Comparison of ENCODE assay signal across 10 mouse cellular contexts in the genomic region with DNA sequence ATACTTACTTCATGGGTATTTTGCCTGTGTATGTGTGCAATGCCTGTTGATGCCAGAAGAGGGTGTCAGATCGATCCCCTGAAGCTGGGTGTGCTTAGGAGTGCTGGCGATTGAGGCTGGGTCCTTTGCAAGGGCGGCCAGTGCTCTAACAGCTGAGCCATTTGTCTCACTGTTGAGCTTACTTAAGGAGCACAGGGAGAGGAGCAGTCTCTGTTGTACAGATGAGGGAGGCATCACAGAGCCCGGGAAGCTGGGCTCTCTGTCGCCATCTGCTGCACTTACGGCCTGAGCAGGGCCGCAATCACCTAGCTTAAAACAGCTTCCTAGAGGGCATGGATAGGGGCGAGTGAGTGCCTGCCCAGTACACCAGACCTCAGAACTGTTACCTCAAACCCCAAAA. TPM values are rescaled to one million over a fixed set of nuclear protein-coding genes. Genes with fewer than 3 reads are reported as not detected.
DNase-seq lines count a peak whose midpoint lies in the region; ATAC-seq and TF ChIP-seq lines count a peak whose summit lies in the region.
"Had no signal": no experiment of that assay in that cellular context is flagged by ENCODE, and none has a peak within 500 bp of the region (broad histone marks: within the 10 kb centered on the region; RNA-seq: fewer than 3 reads in every experiment).

No protein-coding gene starts in this region.

- no peak overlapping the region for H3K9ac ChIP-seq in forebrain, embryonic 11.5 days (ENCODE audit: low read length)
- H3K9ac ChIP-seq in liver, postnatal 0 days (replicated peaks), result no peak overlapping the region
- H3K9ac ChIP-seq in liver, embryonic 11.5 days (ENCODE audit: low read depth, low read length), result no peak overlapping the region
- no peak overlapping the region for H3K9ac ChIP-seq in midbrain, embryonic 14.5 days (replicated peaks; ENCODE audit: low read length)

- peaks cover 7% of the 10 kb centered on the region for H3K36me3 ChIP-seq in forebrain, embryonic 10.5 days (replicated peaks)
- H3K36me3 ChIP-seq in forebrain, embryonic 11.5 days (ENCODE audit: control insufficient read depth, insufficient read depth, low read length), result no peaks in the 10 kb centered on the region
- no peaks in the 10 kb centered on the region for H3K36me3 ChIP-seq in liver, postnatal 0 days (replicated peaks; ENCODE audit: insufficient read depth, low read length)
- H3K36me3 ChIP-seq in liver, embryonic 11.5 days (ENCODE audit: control insufficient read depth, insufficient read depth, low read length), result no peaks in the 10 kb centered on the region
- H3K36me3 ChIP-seq in midbrain, embryonic 14.5 days (ENCODE audit: control insufficient read depth, insufficient read depth, low read length), result 0 out of 2 replicates have a peak, but pooled peaks cover 2% of the 10 kb centered on the region

- peak; percentile 33 for DNase-seq in forebrain, embryonic 10.5 days (ENCODE audit: extremely low spot score, low spot score)
- no peak for DNase-seq in forebrain, embryonic 11.5 days (ENCODE audit: low spot score)
- DNase-seq in liver, postnatal 0 days, result no peak
- DNase-seq in liver, embryonic 11.5 days (ENCODE audit: low spot score), result no peak
- DNase-seq in midbrain, embryonic 14.5 days, result peak; percentile 39
- DNase-seq in urinary bladder, postnatal 36 days (ENCODE audit: low spot score in 2 of 2), result no peak
- DNase-seq in spleen, adult 12 weeks (ENCODE audit: low spot score), result no peak
- DNase-seq: right cerebral cortex, postnatal 14 days had no signal

- H3K4me1 ChIP-seq in forebrain, embryonic 10.5 days, result peaks cover 31% of the 10 kb centered on the region
- H3K4me1 ChIP-seq in forebrain, embryonic 11.5 days (replicated peaks; ENCODE audit: control insufficient read depth, insufficient read depth, low read length), result peaks cover 3% of the 10 kb centered on the region; the same call in 1 of the 2 replicates
- H3K4me1 ChIP-seq in liver, postnatal 0 days (ENCODE audit: insufficient read depth), result peaks cover 30% of the 10 kb centered on the region
- H3K4me1 ChIP-seq in liver, embryonic 11.5 days (replicated peaks; ENCODE audit: control insufficient read depth, insufficient read depth, low read length), result peaks cover 22% of the 10 kb centered on the region
- peaks cover 2% of the 10 kb centered on the region; the same call in 1 of the 2 replicates for H3K4me1 ChIP-seq in bone marrow, adult 2 months (ENCODE audit: control insufficient read depth, insufficient read depth, low read length)
- H3K4me1 ChIP-seq in midbrain, embryonic 14.5 days (ENCODE audit: control insufficient read depth, insufficient read depth, low read length), result peaks cover 19% of the 10 kb centered on the region

- H3K4me2 ChIP-seq in forebrain, embryonic 11.5 days (ENCODE audit: low read depth, low read length, severe bottlenecking), result no peak overlapping the region
- no peak overlapping the region for H3K4me2 ChIP-seq in liver, postnatal 0 days (ENCODE audit: low read depth, low read length)
- no peak overlapping the region for H3K4me2 ChIP-seq in liver, embryonic 11.5 days
- H3K4me2 ChIP-seq in midbrain, embryonic 14.5 days (ENCODE audit: low read length), result no peak overlapping the region

- ATAC-seq in forebrain, embryonic 11.5 days (replicated peaks; ENCODE audit: low FRiP score), result no peak
- ATAC-seq in liver, postnatal 0 days, result no peak
- ATAC-seq in liver, embryonic 11.5 days (replicated peaks; ENCODE audit: low FRiP score), result no peak
- no peak for ATAC-seq in midbrain, embryonic 14.5 days (ENCODE audit: low FRiP score, low TSS enrichment)

- 47% methylated on average over 8 of the region's 8 CpGs for WGBS in forebrain, embryonic 10.5 days
- 47% methylated on average over 8 of the region's 8 CpGs for WGBS in forebrain, embryonic 11.5 days
- 61% methylated on average over 8 of the region's 8 CpGs for WGBS in liver, postnatal 0 days (ENCODE audit: insufficient replicate concordance)
- WGBS in liver, embryonic 11.5 days, result 44% methylated on average over 8 of the region's 8 CpGs
- WGBS in bone marrow, adult 2 months, result 69% methylated on average over 8 of the region's 8 CpGs
- WGBS in midbrain, embryonic 14.5 days, result 43% methylated on average over 8 of the region's 8 CpGs

- peak; percentile 57 for TF ChIP-seq CTCF in liver, postnatal 0 days (IDR thresholded peaks at IDR 0.05; ENCODE audit: low read depth)
- TF ChIP-seq CTCF in bone marrow, adult 2 months (IDR thresholded peaks at IDR 0.05; ENCODE audit: control insufficient read depth, insufficient read depth, low read length), result peak; percentile 23; the same call in 1 of the 2 replicates

- no peaks in the 10 kb centered on the region for H3K9me3 ChIP-seq in forebrain, embryonic 10.5 days
- no peaks in the 10 kb centered on the region for H3K9me3 ChIP-seq in forebrain, embryonic 11.5 days (ENCODE audit: control insufficient read depth, low read length)
- no peaks in the 10 kb centered on the region for H3K9me3 ChIP-seq in liver, postnatal 0 days (ENCODE audit: low read length)
- H3K9me3 ChIP-seq in liver, embryonic 11.5 days (ENCODE audit: control insufficient read depth, low read length), result no peaks in the 10 kb centered on the region
- H3K9me3 ChIP-seq in midbrain, embryonic 14.5 days (ENCODE audit: control insufficient read depth, low read length), result no peaks in the 10 kb centered on the region

- TF ChIP-seq EP300 in liver, postnatal 0 days (IDR thresholded peaks at IDR 0.05; ENCODE audit: low read depth), result no peak

- no peak overlapping the region for H3K4me3 ChIP-seq in forebrain, embryonic 10.5 days
- H3K4me3 ChIP-seq in forebrain, embryonic 11.5 days (ENCODE audit: low read depth, low read length), result no peak overlapping the region
- H3K4me3 ChIP-seq in liver, postnatal 0 days (ENCODE audit: low read depth, low read length), result no peak overlapping the region
- no peak overlapping the region for H3K4me3 ChIP-seq in liver, embryonic 11.5 days (ENCODE audit: low read depth, low read length)
- no peak overlapping the region for H3K4me3 ChIP-seq in bone marrow, adult 2 months (replicated peaks; ENCODE audit: control insufficient read depth, low read depth, low read length)
- H3K4me3 ChIP-seq in midbrain, embryonic 14.5 days (replicated peaks; ENCODE audit: low read depth, low read length), result no peak overlapping the region

- no peaks in the 10 kb centered on the region for H3K27me3 ChIP-seq in forebrain, embryonic 10.5 days (ENCODE audit: poor library complexity, severe bottlenecking)
- H3K27me3 ChIP-seq in forebrain, embryonic 11.5 days (ENCODE audit: control insufficient read depth, insufficient read depth, low read length), result no peaks in the 10 kb centered on the region
- H3K27me3 ChIP-seq in liver, postnatal 0 days (ENCODE audit: insufficient read depth, low read length), result no peaks in the 10 kb centered on the region
- H3K27me3 ChIP-seq in liver, embryonic 11.5 days (replicated peaks; ENCODE audit: control insufficient read depth, insufficient read depth, low read length), result no peaks in the 10 kb centered on the region
- no peaks in the 10 kb centered on the region for H3K27me3 ChIP-seq in midbrain, embryonic 14.5 days (ENCODE audit: control insufficient read depth, insufficient read depth, low read length)

- no peak overlapping the region for H3K27ac ChIP-seq in forebrain, embryonic 10.5 days
- H3K27ac ChIP-seq in forebrain, embryonic 11.5 days (ENCODE audit: low read depth, low read length), result no peak overlapping the region
- no peak overlapping the region for H3K27ac ChIP-seq in liver, postnatal 0 days (ENCODE audit: low read depth)
- no peak overlapping the region for H3K27ac ChIP-seq in liver, embryonic 11.5 days (ENCODE audit: low read depth, low read length)
- no peak overlapping the region for H3K27ac ChIP-seq in bone marrow, adult 2 months (ENCODE audit: control insufficient read depth, insufficient read depth, low read depth, low read length, poor library complexity)
- no peak overlapping the region for H3K27ac ChIP-seq in midbrain, embryonic 14.5 days (replicated peaks; ENCODE audit: low read depth, low read length)
- H3K27ac ChIP-seq: macrophage had no signal

- TF ChIP-seq POLR2A in bone marrow, adult 2 months (IDR thresholded peaks at IDR 0.05; ENCODE audit: borderline replicate concordance, control insufficient read depth, low read depth, low read length), result no peak

RNA-seq across cellular contexts. Expression of a gene that starts 7.1 kb away (rescaled TPM):
- 35.9 and 39.6 TPM in 2 replicates for polyA plus RNA-seq in forebrain, embryonic 10.5 days (2016; fragmentation: Nextera tagmentation; extraction: Ambion mirVana)
- polyA plus RNA-seq in forebrain, embryonic 11.5 days (2014; fragmentation: Nextera tagmentation; extraction: Ambion mirVana), result 52.1 TPM in 2 replicates
- 5.0 and 5.8 TPM in 2 replicates for polyA plus RNA-seq in liver, postnatal 0 days (2015; fragmentation: Nextera tagmentation; extraction: Ambion mirVana)
- 21.7 and 24.3 TPM in 2 replicates for polyA plus RNA-seq in liver, embryonic 11.5 days (2014; fragmentation: Nextera tagmentation; extraction: Ambion mirVana)
- 15.7 and 74.9 TPM in 2 replicates for polyA plus RNA-seq in bone marrow, adult 2 months (2011; ENCODE audit: insufficient read depth, insufficient read length, low replicate concordance, missing spikeins)
- 72.4 and 78.9 TPM in 2 replicates for polyA plus RNA-seq in midbrain, embryonic 14.5 days (2014; fragmentation: Nextera tagmentation; extraction: Ambion mirVana)

RNA-seq across cellular contexts. Expression of a gene that starts 29.9 kb away (rescaled TPM):
- 331 and 343 TPM in 2 replicates for polyA plus RNA-seq in forebrain, embryonic 10.5 days (2016; fragmentation: Nextera tagmentation; extraction: Ambion mirVana)
- 197 and 223 TPM in 2 replicates for polyA plus RNA-seq in forebrain, embryonic 11.5 days (2014; fragmentation: Nextera tagmentation; extraction: Ambion mirVana)
- 37.8 and 43.5 TPM in 2 replicates for polyA plus RNA-seq in liver, postnatal 0 days (2015; fragmentation: Nextera tagmentation; extraction: Ambion mirVana)
- 172 and 182 TPM in 2 replicates for polyA plus RNA-seq in liver, embryonic 11.5 days (2014; fragmentation: Nextera tagmentation; extraction: Ambion mirVana)
- polyA plus RNA-seq in bone marrow, adult 2 months (2011; ENCODE audit: insufficient read depth, insufficient read length, low replicate concordance, missing spikeins), result 77.5 and 109 TPM in 2 replicates
- polyA plus RNA-seq in midbrain, embryonic 14.5 days (2014; fragmentation: Nextera tagmentation; extraction: Ambion mirVana), result 11.3 and 21.5 TPM in 2 replicates

RNA-seq across cellular contexts. Expression of a gene that starts 32.9 kb away (rescaled TPM):
- not detected in 2 replicates for polyA plus RNA-seq in forebrain, embryonic 10.5 days (2016; fragmentation: Nextera tagmentation; extraction: Ambion mirVana)
- not detected in 2 replicates for polyA plus RNA-seq in forebrain, embryonic 11.5 days (2014; fragmentation: Nextera tagmentation; extraction: Ambion mirVana)
- polyA plus RNA-seq in liver, postnatal 0 days (2015; fragmentation: Nextera tagmentation; extraction: Ambion mirVana), result not detected in 2 replicates
- polyA plus RNA-seq in liver, embryonic 11.5 days (2014; fragmentation: Nextera tagmentation; extraction: Ambion mirVana), result not detected in 2 replicates
- polyA plus RNA-seq in bone marrow, adult 2 months (2011; ENCODE audit: insufficient read depth, insufficient read length, low replicate concordance, missing spikeins), result not detected in 2 replicates
- not detected in 2 replicates for polyA plus RNA-seq in midbrain, embryonic 14.5 days (2014; fragmentation: Nextera tagmentation; extraction: Ambion mirVana)
- polyA plus RNA-seq: macrophage had no signal

RNA-seq across cellular contexts. Expression of a gene that starts 40.3 kb away (rescaled TPM):
- 58.3 and 59.0 TPM in 2 replicates for polyA plus RNA-seq in forebrain, embryonic 10.5 days (2016; fragmentation: Nextera tagmentation; extraction: Ambion mirVana)
- 37.5 and 44.6 TPM in 2 replicates for polyA plus RNA-seq in forebrain, embryonic 11.5 days (2014; fragmentation: Nextera tagmentation; extraction: Ambion mirVana)
- polyA plus RNA-seq in liver, postnatal 0 days (2015; fragmentation: Nextera tagmentation; extraction: Ambion mirVana), result 25.8 and 26.8 TPM in 2 replicates
- 48.4 and 53.7 TPM in 2 replicates for polyA plus RNA-seq in liver, embryonic 11.5 days (2014; fragmentation: Nextera tagmentation; extraction: Ambion mirVana)
- 10.9 and 29.6 TPM in 2 replicates for polyA plus RNA-seq in bone marrow, adult 2 months (2011; ENCODE audit: insufficient read depth, insufficient read length, low replicate concordance, missing spikeins)
- 6.4 and 11.6 TPM in 2 replicates for polyA plus RNA-seq in midbrain, embryonic 14.5 days (2014; fragmentation: Nextera tagmentation; extraction: Ambion mirVana)

RNA-seq across cellular contexts. Expression of a gene that starts 56.4 kb away (rescaled TPM):
- 2.4 and 2.6 TPM in 2 replicates for polyA plus RNA-seq in forebrain, embryonic 10.5 days (2016; fragmentation: Nextera tagmentation; extraction: Ambion mirVana)
- polyA plus RNA-seq in forebrain, embryonic 11.5 days (2014; fragmentation: Nextera tagmentation; extraction: Ambion mirVana), result 2.5 and 3.0 TPM in 2 replicates
- polyA plus RNA-seq in liver, postnatal 0 days (2015; fragmentation: Nextera tagmentation; extraction: Ambion mirVana), result 2.6 and 3.1 TPM in 2 replicates
- polyA plus RNA-seq in liver, embryonic 11.5 days (2014; fragmentation: Nextera tagmentation; extraction: Ambion mirVana), result 5.8 and 6.2 TPM in 2 replicates
- polyA plus RNA-seq in bone marrow, adult 2 months (2011; ENCODE audit: insufficient read depth, insufficient read length, low replicate concordance, missing spikeins), result 2.4 and 5.9 TPM in 2 replicates
- polyA plus RNA-seq in midbrain, embryonic 14.5 days (2014; fragmentation: Nextera tagmentation; extraction: Ambion mirVana), result 0.78 and 1.6 TPM in 2 replicates

Comparison
In these comparisons a context has a peak if more than half of its experiments do, and no peak if none do; other contexts are left out.
1. DNase-seq: peak in forebrain, embryonic 10.5 days (single experiment) and midbrain, embryonic 14.5 days (single experiment); none in forebrain, embryonic 11.5 days (single experiment), liver, postnatal 0 days (single experiment), liver, embryonic 11.5 days (single experiment), urinary bladder, postnatal 36 days (0 of 2) and spleen, adult 12 weeks (single experiment).